Mouse (Mus musculus) G1E-ER4 (cell line): ENCODE measurements around the gene Ncaph2. TPM values are rescaled to one million over a fixed set of nuclear protein-coding genes. Genes with fewer than 3 reads are reported as not detected.

ENCODE experiments used
- GATA1 ChIP-seq: IDR thresholded peaks from one replicate; pipeline ENCODE4 v1.8.0; 2012; ENCODE audit warnings: low read length, inconsistent platforms
- polyA plus RNA-seq: library from polyadenylated mRNA; stranded (reverse); fragments of >175 nt; gene quantifications from 2 replicates; pipeline ENCODE4 v1.2.3, GENCODE M21; 2012

Ncaph2 gene
- polyA plus RNA-seq, 1 experiment, result 87.9 TPM

DNA sequence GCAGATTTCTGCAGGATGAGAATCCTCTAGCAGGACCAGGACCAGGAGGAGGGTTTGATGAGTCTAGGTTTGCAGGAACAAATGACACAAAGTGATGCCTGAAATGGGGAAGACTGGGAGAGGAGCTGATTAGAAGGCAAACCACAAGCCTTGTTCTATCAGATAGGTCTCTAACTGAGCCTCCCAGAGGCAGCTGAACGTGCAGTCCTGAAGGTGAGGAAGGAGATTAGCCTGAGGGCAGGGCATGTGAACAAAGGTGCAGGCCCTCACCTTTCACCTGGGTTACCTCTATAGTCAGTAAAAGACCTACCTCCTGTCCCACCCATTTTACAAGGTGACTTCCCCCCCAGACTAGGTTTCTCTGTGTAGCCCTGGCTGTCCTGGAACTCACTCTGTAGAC lies 44.2 kb downstream of the Ncaph2 start:
- no peak for TF ChIP-seq GATA1

DNA sequence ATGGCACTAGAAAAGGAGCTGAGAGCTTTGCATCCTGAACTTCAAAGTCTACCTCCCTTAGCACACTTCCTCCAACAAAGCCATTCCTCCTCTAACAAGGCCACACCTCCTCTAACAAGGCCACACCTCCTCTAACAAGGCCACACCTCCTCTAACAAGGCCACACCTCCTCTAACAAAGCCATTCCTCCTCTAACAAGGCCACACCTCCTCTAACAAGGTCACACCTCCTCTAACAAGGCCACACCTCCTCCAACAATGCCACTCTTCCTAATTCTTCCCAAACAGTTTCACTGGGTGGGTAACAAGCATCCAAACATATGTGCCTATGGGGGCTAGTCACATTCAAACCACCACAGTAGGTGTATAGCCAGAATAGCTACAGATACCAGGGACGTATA lies 47.0 kb downstream of the Ncaph2 start:
- TF ChIP-seq GATA1, result no peak

DNA sequence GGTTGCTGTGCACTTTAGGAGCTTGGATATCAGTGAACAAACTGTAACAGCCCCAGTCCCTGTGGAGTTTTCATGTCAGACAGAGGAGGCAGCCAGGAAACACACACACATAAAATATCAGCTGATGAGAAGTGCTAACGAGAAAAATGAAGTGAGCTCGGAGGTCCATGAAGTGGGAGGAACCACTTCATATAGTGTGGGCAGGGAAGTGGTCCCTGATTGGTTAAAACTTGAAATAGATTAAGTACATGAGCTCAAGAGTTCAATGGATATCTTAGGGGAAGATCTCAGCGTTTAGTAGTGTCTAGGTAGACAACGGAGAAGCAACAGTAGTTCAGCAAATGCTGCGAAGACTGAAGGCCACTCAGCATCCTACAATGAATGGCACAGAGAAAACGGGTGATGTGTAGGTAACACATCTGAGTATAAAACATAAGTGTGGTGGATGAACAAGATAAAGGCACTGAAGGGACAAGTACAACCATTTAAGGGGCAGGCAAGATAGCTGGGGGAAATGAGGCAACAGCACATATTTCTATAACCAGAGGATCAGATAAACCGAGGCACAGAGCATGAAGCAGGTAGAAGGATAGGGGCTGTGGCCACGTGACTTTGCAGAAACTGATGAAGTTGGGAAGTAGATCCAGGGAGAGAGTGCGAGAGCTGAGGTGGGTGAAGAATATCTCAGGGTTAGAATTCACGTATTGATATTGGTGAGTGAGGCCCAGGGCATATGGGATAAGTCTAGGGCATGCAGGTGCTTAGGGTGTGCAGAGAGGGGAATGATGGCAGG lies 49.5 kb downstream of the Ncaph2 start:
- TF ChIP-seq GATA1, result no peak

DNA sequence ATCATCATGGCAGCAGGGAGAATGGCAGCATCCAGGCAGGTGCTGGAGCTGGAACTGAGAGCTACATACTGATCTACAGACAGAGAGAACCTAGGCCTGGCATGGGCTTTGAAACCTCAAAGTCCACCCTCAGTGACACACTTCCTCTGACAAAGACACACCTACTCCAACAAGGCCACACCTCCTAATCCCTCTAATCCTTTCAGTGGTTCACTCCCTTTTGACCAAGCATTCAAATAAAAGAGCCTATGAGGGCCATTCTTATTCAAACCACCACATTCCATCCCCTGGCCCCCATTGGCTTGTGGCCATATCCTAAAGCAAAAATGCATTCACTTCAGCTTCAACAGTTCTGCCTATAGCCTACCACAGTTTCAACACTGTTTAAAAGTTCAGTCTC lies 51.2 kb downstream of the Ncaph2 start:
- no peak for TF ChIP-seq GATA1

DNA sequence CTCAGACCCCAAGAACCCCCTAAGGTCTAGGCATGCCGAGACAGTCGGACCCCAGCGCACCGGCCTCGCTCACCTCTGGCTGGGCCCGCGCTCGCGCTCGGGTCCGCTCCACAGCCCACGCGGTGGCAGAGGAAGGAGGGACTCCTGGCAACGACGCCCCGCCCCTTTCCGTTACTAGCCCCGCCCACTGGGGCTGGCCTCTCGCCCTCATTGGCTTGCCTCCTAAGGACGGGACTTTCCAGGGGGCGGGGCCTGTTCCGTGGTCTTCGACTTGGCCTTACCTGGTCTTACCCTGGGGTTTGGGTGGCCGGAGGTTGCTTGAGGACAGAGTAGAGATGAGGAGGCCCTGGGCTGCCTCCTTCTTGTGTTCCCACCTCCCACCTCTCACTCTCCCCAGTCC lies 54.6 kb downstream of the Ncaph2 start, which contains the start of gene Syce3:
Gene Syce3 (minus strand): TSS at position 386 of the 400 bp plus-strand sequence.
- TF ChIP-seq GATA1, result no peak

DNA sequence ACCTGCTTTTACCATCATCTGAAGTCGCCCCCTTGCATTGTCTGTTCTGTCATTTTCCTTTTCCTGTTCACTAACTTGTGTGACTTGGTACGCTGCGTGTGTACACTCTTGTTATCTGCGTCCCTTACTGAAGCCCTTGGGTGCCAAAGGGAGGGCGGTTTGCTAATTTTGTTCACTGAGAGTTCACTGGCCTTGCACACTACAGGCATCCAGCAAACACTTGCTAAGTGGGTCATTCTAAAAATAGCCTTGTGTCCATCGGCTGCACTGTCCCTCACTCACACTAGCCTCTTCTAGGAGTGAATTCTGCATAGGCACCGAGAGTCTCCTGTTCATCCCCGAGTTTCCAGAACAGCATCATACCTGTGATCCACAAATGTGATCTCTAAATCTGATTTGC lies 59.8 kb downstream of the Ncaph2 start:
- TF ChIP-seq GATA1, result no peak

DNA sequence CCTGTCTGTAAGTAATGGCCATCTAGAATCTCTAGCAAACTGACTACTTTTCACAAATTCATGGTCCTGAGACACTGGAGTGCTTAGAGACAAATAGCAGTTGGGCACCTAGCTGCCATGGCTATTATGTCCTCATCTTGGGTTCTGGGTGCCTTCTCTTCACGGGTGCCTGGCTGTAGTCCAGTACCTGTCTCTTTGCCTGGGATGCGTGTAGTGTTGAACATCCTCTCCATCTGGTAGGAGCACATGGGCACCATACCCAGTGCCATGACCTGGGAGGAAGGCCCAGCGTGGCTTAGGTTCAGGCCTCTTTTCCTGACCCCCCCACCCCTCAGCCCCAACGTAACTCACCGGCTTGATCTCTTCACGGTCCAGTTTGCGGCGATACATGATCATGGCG lies 66.4 kb downstream of the Ncaph2 start:
- TF ChIP-seq GATA1, result no peak

Other genes starting within 250 kb of the Ncaph2 start
- 37.9 and 40.3 TPM in 2 replicates for gene Tubgcp6, start 232.6 kb upstream of the Ncaph2 start, polyA plus RNA-seq
- 8.5 and 18.1 TPM in 2 replicates for gene Hdac10, start 227.0 kb upstream of the Ncaph2 start, polyA plus RNA-seq
- gene Mapk12, start 215.0 kb upstream of the Ncaph2 start, polyA plus RNA-seq, result not detected in 2 replicates
- not detected in 2 replicates for gene Mapk11, start 206.1 kb upstream of the Ncaph2 start, polyA plus RNA-seq
- gene Plxnb2, start 174.9 kb upstream of the Ncaph2 start, polyA plus RNA-seq, result 0.01 TPM in 1 of 2 replicates, not detected in the other
- 5.3 and 7.2 TPM in 2 replicates for gene Dennd6b, start 159.2 kb upstream of the Ncaph2 start, polyA plus RNA-seq
- gene Ppp6r2, start 144.2 kb upstream of the Ncaph2 start, polyA plus RNA-seq, result 200 and 336 TPM in 2 replicates
- 140 and 169 TPM in 2 replicates for gene Sbf1, start 40.4 kb upstream of the Ncaph2 start, polyA plus RNA-seq
- not detected in 2 replicates for gene Adm2, start 33.0 kb upstream of the Ncaph2 start, polyA plus RNA-seq
- gene Miox, start 21.3 kb upstream of the Ncaph2 start, polyA plus RNA-seq, result not detected in 2 replicates
- 112 and 120 TPM in 2 replicates for gene Lmf2, start 60 bp upstream of the Ncaph2 start, polyA plus RNA-seq
- gene Sco2, start 18.1 kb downstream of the Ncaph2 start, polyA plus RNA-seq, result 83.8 and 92.0 TPM in 2 replicates
- 0.69 and 1.4 TPM in 2 replicates for gene Tymp, start 21.3 kb downstream of the Ncaph2 start, polyA plus RNA-seq
- gene Odf3b, start 23.6 kb downstream of the Ncaph2 start, polyA plus RNA-seq, result not detected in 2 replicates
- not detected in 2 replicates for gene Klhdc7b, start 29.2 kb downstream of the Ncaph2 start, polyA plus RNA-seq
- not detected in 2 replicates for gene Syce3, start 54.8 kb downstream of the Ncaph2 start, polyA plus RNA-seq
- gene Cpt1b, start 70.1 kb downstream of the Ncaph2 start, polyA plus RNA-seq, result 0.41 and 0.71 TPM in 2 replicates
- gene C730034F03Rik, start 73.9 kb downstream of the Ncaph2 start, polyA plus RNA-seq, result 0.05 and 0.09 TPM in 2 replicates
- 0.45 and 1.3 TPM in 2 replicates for gene Gm44502, start 74.0 kb downstream of the Ncaph2 start, polyA plus RNA-seq
- gene Chkb, start 74.2 kb downstream of the Ncaph2 start, polyA plus RNA-seq, result 60.6 and 103 TPM in 2 replicates
- not detected in 2 replicates for gene Mapk8ip2, start 98.2 kb downstream of the Ncaph2 start, polyA plus RNA-seq
- 57.4 and 62.9 TPM in 2 replicates for gene Arsa, start 121.7 kb downstream of the Ncaph2 start, polyA plus RNA-seq
- 6.2 and 8.2 TPM in 2 replicates for gene Shank3, start 143.9 kb downstream of the Ncaph2 start, polyA plus RNA-seq
- gene Acr, start 212.6 kb downstream of the Ncaph2 start, polyA plus RNA-seq, result not detected in 2 replicates
- 9.2 and 12.9 TPM in 2 replicates for gene Rabl2, start 236.2 kb downstream of the Ncaph2 start, polyA plus RNA-seq